Mouse (Mus musculus) c-Kit-negative CD71-positive TER-119-positive erythroid progenitor cells, embryonic 14.5 days (primary cell): ENCODE data around the gene Grm5.

Experiments
- DNase-seq: peaks from one replicate; pipeline ENCODE4 v3.0.0-alpha.2; 2013; ENCODE audit warnings: low read depth, low spot score

Gene Grm5

GRCm38 (mm10) chr7:88159542-88160241 lies 575.7 kb downstream of the Grm5 start:
- no peak for DNase-seq

- DNase-seq: no peak
These were observed 577.6 kb downstream of the Grm5 start for GRCm38 (mm10) chr7:88161586-88161985.
